Mouse (Mus musculus) lung, postnatal 4 days (tissue): ENCODE data around the gene Cyren.
A peak's percentile ranks its signal among the peaks of the same experiment; 100 is the strongest.

Experiments used
- DNase-seq, 2 experiments: peaks; one replicate each; pipeline ENCODE4 v3.0.0; 2021

The Cyren gene

GRCm38 (mm10) chr6:34865711-34866593, 11.9 kb downstream of the Cyren start:
- peak; percentile 63 to 82 for DNase-seq

GRCm38 (mm10) chr6:34865213-34865612, 12.6 kb downstream of the Cyren start:
- DNase-seq = no peak

- DNase-seq = no peak
Measured at GRCm38 (mm10) chr6:34863786-34864514, 13.9 kb downstream of the Cyren start.

GRCm38 (mm10) chr6:34862791-34863403, 15.0 kb downstream of the Cyren start, which contains the start of gene Tmem140:
Gene Tmem140, plus strand, starts transcription at chr6:34863146.
- DNase-seq = peak; percentile 55 to 58

- DNase-seq = no peak
Measured at GRCm38 (mm10) chr6:34862381-34862780, 15.5 kb downstream of the Cyren start.

- DNase-seq = no peak
Measured at GRCm38 (mm10) chr6:34861546-34862053, 16.3 kb downstream of the Cyren start.

- no peak for DNase-seq
Measured at GRCm38 (mm10) chr6:34832352-34832751, 45.5 kb downstream of the Cyren start.

GRCm38 (mm10) chr6:34824406-34824805, 53.5 kb downstream of the Cyren start:
- DNase-seq = no peak
